Mouse (Mus musculus): ENCODE results near the gene Exoc6b.

Exoc6b gene

GRCm38 (mm10) chr6:84976563-84976971 is 92.7 kb downstream of the Exoc6b start:
- DNase-seq (ENCODE audit: low spot score) = no peak

- DNase-seq (ENCODE audit: low spot score) = no peak
Measured at GRCm38 (mm10) chr6:84968531-84968930, 100.8 kb downstream of the Exoc6b start.

GRCm38 (mm10) chr6:84964729-84965415 is 104.4 kb downstream of the Exoc6b start:
- no peak for DNase-seq (ENCODE audit: low spot score)

GRCm38 (mm10) chr6:84963044-84963443 is 106.3 kb downstream of the Exoc6b start:
- DNase-seq (ENCODE audit: low spot score) = no peak

GRCm38 (mm10) chr6:84961763-84962162 is 107.5 kb downstream of the Exoc6b start:
- no peak for DNase-seq (ENCODE audit: low spot score)

- DNase-seq (ENCODE audit: low spot score) = no peak
Measured at GRCm38 (mm10) chr6:84959520-84959919, 109.8 kb downstream of the Exoc6b start.

GRCm38 (mm10) chr6:84951621-84952020 is 117.7 kb downstream of the Exoc6b start:
- DNase-seq (ENCODE audit: low spot score) = no peak

- no peak for DNase-seq (ENCODE audit: low spot score)
Measured at GRCm38 (mm10) chr6:84946569-84946968, 122.7 kb downstream of the Exoc6b start.

GRCm38 (mm10) chr6:84946106-84946505 is 123.2 kb downstream of the Exoc6b start:
- no peak for DNase-seq (ENCODE audit: low spot score)

- no peak for DNase-seq (ENCODE audit: low spot score)
Measured at GRCm38 (mm10) chr6:84932953-84933921, 136.1 kb downstream of the Exoc6b start.

- DNase-seq (ENCODE audit: low spot score) = no peak
Measured at GRCm38 (mm10) chr6:84931051-84931450, 138.3 kb downstream of the Exoc6b start.

GRCm38 (mm10) chr6:84926066-84926465 is 143.2 kb downstream of the Exoc6b start:
- no peak for DNase-seq (ENCODE audit: low spot score)

GRCm38 (mm10) chr6:84923760-84924221 is 145.5 kb downstream of the Exoc6b start:
- no peak for DNase-seq (ENCODE audit: low spot score)

- DNase-seq (ENCODE audit: low spot score) = peak; percentile 25
Measured at GRCm38 (mm10) chr6:84916291-84916690, 153.0 kb downstream of the Exoc6b start.

- DNase-seq (ENCODE audit: low spot score) = peak; percentile 5
Measured at GRCm38 (mm10) chr6:84912434-84912833, 156.9 kb downstream of the Exoc6b start.

GRCm38 (mm10) chr6:84899002-84899774 is 170.1 kb downstream of the Exoc6b start:
- DNase-seq (ENCODE audit: low spot score) = no peak

- no peak for DNase-seq (ENCODE audit: low spot score)
Measured at GRCm38 (mm10) chr6:84893773-84894095, 175.6 kb downstream of the Exoc6b start.

- no peak for DNase-seq (ENCODE audit: low spot score)
Measured at GRCm38 (mm10) chr6:84892926-84893772, 176.2 kb downstream of the Exoc6b start.

- DNase-seq (ENCODE audit: low spot score) = no peak
Measured at GRCm38 (mm10) chr6:84886551-84886950, 182.8 kb downstream of the Exoc6b start.

- no peak for DNase-seq (ENCODE audit: low spot score)
Measured at GRCm38 (mm10) chr6:84885080-84885479, 184.2 kb downstream of the Exoc6b start.

GRCm38 (mm10) chr6:84883720-84884119 is 185.6 kb downstream of the Exoc6b start:
- DNase-seq (ENCODE audit: low spot score) = no peak
